Mouse (Mus musculus): ENCODE results near the gene Dip2b. TPM values are rescaled to one million over a fixed set of nuclear protein-coding genes. Genes with fewer than 3 reads are reported as not detected.

Gene Dip2b
- polyA plus RNA-seq, 1 experiment, result 7.4 TPM

DNA sequence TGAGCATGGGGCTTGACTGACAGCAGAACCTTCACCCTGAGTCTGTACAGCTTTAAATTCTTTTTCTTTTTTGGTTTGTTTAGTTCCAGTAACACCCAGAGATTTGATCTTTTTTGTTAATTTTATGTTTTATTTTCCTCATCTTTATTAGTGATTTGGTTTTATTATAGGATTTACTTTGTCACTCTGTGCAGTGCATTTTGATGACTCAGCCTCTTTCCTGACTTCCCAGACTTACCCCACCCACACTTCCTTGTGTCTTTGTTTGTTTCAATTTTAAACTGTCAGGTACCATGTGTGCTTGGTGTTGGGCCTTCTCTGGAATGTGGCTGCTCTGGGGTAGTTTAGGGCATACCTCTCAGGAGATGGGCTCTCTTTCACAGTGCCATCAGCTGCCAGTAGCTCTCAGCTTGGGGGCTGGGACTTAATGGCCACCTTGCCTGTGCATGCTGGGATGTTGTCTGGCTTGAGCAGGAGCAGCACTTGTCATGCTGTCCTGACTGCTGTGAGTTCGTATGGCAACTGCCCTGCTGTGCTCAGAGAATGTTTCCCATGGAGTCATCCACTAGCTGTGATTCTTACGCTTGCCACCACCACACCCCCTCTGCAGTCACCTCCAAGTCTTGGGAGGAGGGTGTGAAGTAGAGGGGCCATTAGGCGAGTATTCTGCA is 125.1 kb downstream of the Dip2b start:
- Histone ChIP-seq H3K36me3 (ENCODE audit: control insufficient read depth, insufficient read depth) (peaks cover 28% of the 10 kb centered on the region), H3K79me3 (ENCODE audit: low read depth) (no peaks in the 10 kb centered on the region), H3K4me3 (ENCODE audit: insufficient read depth, poor library complexity, severe bottlenecking) (no peak overlapping the region), H3K27me3 (ENCODE audit: control insufficient read depth, insufficient read depth, insufficient read length) (no peaks in the 10 kb centered on the region), H3ac (ENCODE audit: control insufficient read depth, insufficient read length, low read depth) (no peak overlapping the region), H3K79me2 (ENCODE audit: control insufficient read depth, insufficient read depth) (no peaks in the 10 kb centered on the region)
- TF ChIP-seq MYOD1 (IDR thresholded peaks at IDR 0.05; ENCODE audit: control insufficient read depth, insufficient read length, low read depth) (no peak), USF1 (IDR thresholded peaks at IDR 0.05; ENCODE audit: low read depth) (no peak), CTCF (IDR thresholded peaks at IDR 0.05; ENCODE audit: control insufficient read depth, insufficient read depth, insufficient read length) (no peak), MYOG (IDR thresholded peaks at IDR 0.05; ENCODE audit: control insufficient read depth, extremely low read depth, insufficient read length) (no peak), FOSL1 (IDR thresholded peaks at IDR 0.05; ENCODE audit: insufficient read depth, low read length, poor library complexity, severe bottlenecking) (no peak), MAX (IDR thresholded peaks at IDR 0.05) (no peak), CEBPB (IDR thresholded peaks at IDR 0.05; ENCODE audit: low read depth) (no peak)

DNA sequence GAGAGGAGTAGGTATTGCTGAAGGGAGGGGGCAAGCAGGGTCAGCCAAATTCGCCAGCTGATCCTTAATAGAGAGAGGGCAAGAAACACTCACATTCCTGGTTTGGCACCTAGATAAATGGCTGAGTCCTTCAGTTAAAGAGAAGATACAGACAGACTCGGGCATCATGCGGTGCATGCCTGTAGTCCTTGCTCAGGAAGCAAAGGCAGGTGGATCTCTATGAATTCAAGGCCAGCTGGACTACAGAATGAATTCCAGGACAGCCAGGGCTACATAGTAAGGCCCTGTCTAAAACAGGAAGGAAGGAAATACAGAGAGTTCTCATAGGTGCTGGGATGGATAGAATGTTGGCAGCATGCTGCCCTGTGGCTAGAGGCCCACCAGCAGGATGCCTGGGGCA is 128.0 kb downstream of the Dip2b start:
- Histone ChIP-seq H3ac (ENCODE audit: control insufficient read depth, insufficient read length, low read depth) (no peak overlapping the region), H3K79me2 (ENCODE audit: control insufficient read depth, insufficient read depth) (no peaks in the 10 kb centered on the region), H3K36me3 (ENCODE audit: control insufficient read depth, insufficient read depth) (peaks cover 45% of the 10 kb centered on the region), H3K27me3 (ENCODE audit: control insufficient read depth, insufficient read depth, insufficient read length) (no peaks in the 10 kb centered on the region), H3K79me3 (ENCODE audit: low read depth) (no peaks in the 10 kb centered on the region), H3K4me3 (ENCODE audit: insufficient read depth, poor library complexity, severe bottlenecking) (no peak overlapping the region)
- no peak for TF ChIP-seq CTCF (IDR thresholded peaks at IDR 0.05; ENCODE audit: control insufficient read depth, insufficient read depth, insufficient read length)
- no peak for TF ChIP-seq MAX (IDR thresholded peaks at IDR 0.05)
- no peak for TF ChIP-seq CEBPB (IDR thresholded peaks at IDR 0.05; ENCODE audit: low read depth)
- no peak for TF ChIP-seq FOSL1 (IDR thresholded peaks at IDR 0.05; ENCODE audit: insufficient read depth, low read length, poor library complexity, severe bottlenecking)
- TF ChIP-seq USF1 (IDR thresholded peaks at IDR 0.05; ENCODE audit: low read depth), result no peak
- TF ChIP-seq MYOG (IDR thresholded peaks at IDR 0.05; ENCODE audit: control insufficient read depth, extremely low read depth, insufficient read length), result no peak
- TF ChIP-seq MYOD1 (IDR thresholded peaks at IDR 0.05; ENCODE audit: control insufficient read depth, insufficient read length, low read depth), result no peak

DNA sequence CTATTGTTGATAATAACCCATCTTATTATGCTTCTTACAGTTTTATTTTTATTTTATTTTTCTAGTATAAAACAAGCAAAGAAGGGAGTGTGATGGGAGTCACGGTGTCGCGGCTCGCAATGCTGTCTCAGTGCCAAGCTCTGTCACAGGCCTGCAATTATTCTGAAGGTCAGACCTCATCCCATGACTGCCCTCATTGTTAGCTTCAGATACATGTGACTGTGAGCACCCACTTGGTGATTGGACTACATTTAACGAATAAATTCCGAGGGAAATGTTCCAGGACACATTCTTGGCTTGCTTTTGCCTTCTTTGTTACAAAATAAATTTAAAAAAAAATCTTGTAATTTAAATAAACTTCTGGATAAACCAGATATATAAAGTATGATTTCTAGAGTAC is 129.3 kb downstream of the Dip2b start:
- Histone ChIP-seq H3K27me3 (ENCODE audit: control insufficient read depth, insufficient read depth, insufficient read length) (no peaks in the 10 kb centered on the region), H3K4me3 (ENCODE audit: insufficient read depth, poor library complexity, severe bottlenecking) (no peak overlapping the region), H3K36me3 (ENCODE audit: control insufficient read depth, insufficient read depth) (peaks cover 47% of the 10 kb centered on the region), H3ac (ENCODE audit: control insufficient read depth, insufficient read length, low read depth) (no peak overlapping the region), H3K79me2 (ENCODE audit: control insufficient read depth, insufficient read depth) (no peaks in the 10 kb centered on the region), H3K79me3 (ENCODE audit: low read depth) (no peaks in the 10 kb centered on the region)
- no peak for TF ChIP-seq CTCF (IDR thresholded peaks at IDR 0.05; ENCODE audit: control insufficient read depth, insufficient read depth, insufficient read length)
- TF ChIP-seq MYOG (IDR thresholded peaks at IDR 0.05; ENCODE audit: control insufficient read depth, extremely low read depth, insufficient read length), result no peak
- no peak for TF ChIP-seq FOSL1 (IDR thresholded peaks at IDR 0.05; ENCODE audit: insufficient read depth, low read length, poor library complexity, severe bottlenecking)
- TF ChIP-seq MYOD1 (IDR thresholded peaks at IDR 0.05; ENCODE audit: control insufficient read depth, insufficient read length, low read depth), result no peak
- no peak for TF ChIP-seq MAX (IDR thresholded peaks at IDR 0.05)
- TF ChIP-seq CEBPB (IDR thresholded peaks at IDR 0.05; ENCODE audit: low read depth), result no peak
- no peak for TF ChIP-seq USF1 (IDR thresholded peaks at IDR 0.05; ENCODE audit: low read depth)

DNA sequence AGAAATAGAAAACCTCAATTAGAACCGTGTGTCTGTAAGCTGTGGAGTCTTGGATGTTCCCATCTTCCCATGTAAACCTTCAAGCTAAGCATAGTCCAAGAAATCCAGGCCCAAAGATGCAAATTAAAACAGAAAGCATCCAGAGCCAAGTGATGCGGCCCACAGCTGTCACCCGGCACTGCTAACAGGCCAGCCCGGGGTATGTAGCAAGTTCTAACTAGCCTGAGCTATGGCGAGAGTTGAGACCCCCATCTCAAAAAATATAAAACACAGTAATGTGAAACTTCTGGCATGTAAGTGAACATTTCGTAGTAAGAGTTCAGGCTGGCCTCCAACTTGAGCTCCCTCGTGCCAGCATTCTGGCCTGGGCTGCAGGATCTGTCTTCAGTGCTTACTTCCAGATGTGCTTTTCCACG is 129.7 kb downstream of the Dip2b start:
- Histone ChIP-seq H3K36me3 (ENCODE audit: control insufficient read depth, insufficient read depth) (peaks cover 47% of the 10 kb centered on the region), H3K27me3 (ENCODE audit: control insufficient read depth, insufficient read depth, insufficient read length) (no peaks in the 10 kb centered on the region)
- TF ChIP-seq FOSL1 (IDR thresholded peaks at IDR 0.05; ENCODE audit: insufficient read depth, low read length, poor library complexity, severe bottlenecking) (no peak), MYOD1 (IDR thresholded peaks at IDR 0.05; ENCODE audit: control insufficient read depth, insufficient read length, low read depth) (no peak), USF1 (IDR thresholded peaks at IDR 0.05; ENCODE audit: low read depth) (no peak), MYOG (IDR thresholded peaks at IDR 0.05; ENCODE audit: control insufficient read depth, extremely low read depth, insufficient read length) (no peak), CTCF (IDR thresholded peaks at IDR 0.05; ENCODE audit: control insufficient read depth, insufficient read depth, insufficient read length) (no peak), MAX (IDR thresholded peaks at IDR 0.05) (no peak), CEBPB (IDR thresholded peaks at IDR 0.05; ENCODE audit: low read depth) (no peak)

DNA sequence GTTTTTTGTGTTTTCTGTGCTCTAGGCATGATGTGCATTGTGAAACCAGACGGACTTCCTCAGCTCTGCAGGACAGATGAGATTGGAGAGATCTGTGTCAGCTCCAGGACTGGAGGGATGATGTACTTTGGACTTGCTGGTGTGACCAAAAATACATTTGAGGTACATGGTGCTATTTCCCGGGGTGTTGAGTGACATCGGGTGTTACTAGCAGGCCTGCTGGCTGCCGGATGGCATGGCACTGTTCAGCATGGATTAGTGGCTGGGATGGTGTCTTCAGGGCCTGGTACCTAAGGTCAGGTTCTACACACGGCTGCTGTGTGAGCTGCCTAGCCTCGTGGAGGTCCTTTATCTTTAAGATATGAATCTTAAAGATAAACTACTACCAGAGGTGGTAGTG is 136.7 kb downstream of the Dip2b start:
- Histone ChIP-seq H3ac (ENCODE audit: control insufficient read depth, insufficient read length, low read depth) (no peak overlapping the region), H3K79me3 (ENCODE audit: low read depth) (no peaks in the 10 kb centered on the region), H3K79me2 (ENCODE audit: control insufficient read depth, insufficient read depth) (no peaks in the 10 kb centered on the region), H3K36me3 (ENCODE audit: control insufficient read depth, insufficient read depth) (peaks cover 44% of the 10 kb centered on the region), H3K4me3 (ENCODE audit: insufficient read depth, poor library complexity, severe bottlenecking) (no peak overlapping the region), H3K27me3 (ENCODE audit: control insufficient read depth, insufficient read depth, insufficient read length) (no peaks in the 10 kb centered on the region)
- TF ChIP-seq FOSL1 (IDR thresholded peaks at IDR 0.05; ENCODE audit: insufficient read depth, low read length, poor library complexity, severe bottlenecking) (no peak), USF1 (IDR thresholded peaks at IDR 0.05; ENCODE audit: low read depth) (no peak), MYOG (IDR thresholded peaks at IDR 0.05; ENCODE audit: control insufficient read depth, extremely low read depth, insufficient read length) (no peak), MAX (IDR thresholded peaks at IDR 0.05) (no peak), CEBPB (IDR thresholded peaks at IDR 0.05; ENCODE audit: low read depth) (no peak), MYOD1 (IDR thresholded peaks at IDR 0.05; ENCODE audit: control insufficient read depth, insufficient read length, low read depth) (no peak), CTCF (IDR thresholded peaks at IDR 0.05; ENCODE audit: control insufficient read depth, insufficient read depth, insufficient read length) (no peak)

More for the DNA sequence above, 129.7 kb downstream of the Dip2b start:
- Histone ChIP-seq H3ac (ENCODE audit: control insufficient read depth, insufficient read length, low read depth) (no peak overlapping the region), H3K4me3 (ENCODE audit: insufficient read depth, poor library complexity, severe bottlenecking) (no peak overlapping the region), H3K79me3 (ENCODE audit: low read depth) (no peaks in the 10 kb centered on the region), H3K79me2 (ENCODE audit: control insufficient read depth, insufficient read depth) (no peaks in the 10 kb centered on the region)
